Mouse (Mus musculus): ENCODE measurements around the gene Fignl1.

GRCm38 (mm10) chr11:11809404-11810175 is 828 bp upstream of the Fignl1 start:
- TF ChIP-seq EP300 (IDR thresholded peaks at IDR 0.05; ENCODE audit: low read depth) (peak; percentile 29; the same call in 1 of the 2 replicates), CTCF (IDR thresholded peaks at IDR 0.05; ENCODE audit: low read depth) (no peak)

Data from heart, postnatal 0 days (tissue).